Mouse (Mus musculus) ES-Bruce4 (cell line): ENCODE measurements at regions not wholly inside any gene's neighbourhood (a gene's known extent, or its start where the extent isn't known, plus 50 kb on each side); places are given as distances from the start of the nearest gene placed in this dataset.

Experiments used
- CTCF ChIP-seq: IDR thresholded peaks from one replicate; pipeline ENCODE4 v1.8.1; 2011; ENCODE audit warnings: low read depth, low read length
- POLR2A ChIP-seq: IDR thresholded peaks from one replicate; pipeline ENCODE4 v1.8.1; 2011; ENCODE audit warnings: low read length; ENCODE audit not compliant: insufficient read depth

DNA sequence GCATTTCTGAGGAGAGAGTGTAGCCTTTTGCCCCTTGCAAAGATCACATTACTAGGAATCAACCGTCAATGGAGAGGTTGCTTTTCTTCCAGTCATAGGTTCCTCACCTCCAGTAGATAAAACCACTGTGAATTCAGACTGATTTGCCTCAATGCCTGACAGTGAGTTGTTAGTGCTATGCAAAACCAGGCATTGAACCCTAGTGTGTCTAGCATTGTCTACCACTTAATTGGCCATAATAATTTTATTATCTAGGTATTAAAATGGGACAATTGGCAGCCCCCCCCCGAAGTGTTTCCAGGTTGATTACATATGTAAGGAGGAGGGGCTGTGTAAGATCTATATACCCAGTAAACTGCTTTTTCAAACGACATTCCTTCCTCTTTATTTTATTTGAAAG, 147.0 kb downstream of the Brms1l start:
- TF ChIP-seq POLR2A (no peak), CTCF (no peak)
